Mouse (Mus musculus) layer of hippocampus, adult 9-10 months (tissue): Measurements from ENCODE around the gene Slc38a8.

ENCODE experiments used
- DNase-seq: peaks from one replicate; pipeline ENCODE4 v3.0.0; 2022; ENCODE audit warnings: low spot score

Slc38a8 gene

DNA sequence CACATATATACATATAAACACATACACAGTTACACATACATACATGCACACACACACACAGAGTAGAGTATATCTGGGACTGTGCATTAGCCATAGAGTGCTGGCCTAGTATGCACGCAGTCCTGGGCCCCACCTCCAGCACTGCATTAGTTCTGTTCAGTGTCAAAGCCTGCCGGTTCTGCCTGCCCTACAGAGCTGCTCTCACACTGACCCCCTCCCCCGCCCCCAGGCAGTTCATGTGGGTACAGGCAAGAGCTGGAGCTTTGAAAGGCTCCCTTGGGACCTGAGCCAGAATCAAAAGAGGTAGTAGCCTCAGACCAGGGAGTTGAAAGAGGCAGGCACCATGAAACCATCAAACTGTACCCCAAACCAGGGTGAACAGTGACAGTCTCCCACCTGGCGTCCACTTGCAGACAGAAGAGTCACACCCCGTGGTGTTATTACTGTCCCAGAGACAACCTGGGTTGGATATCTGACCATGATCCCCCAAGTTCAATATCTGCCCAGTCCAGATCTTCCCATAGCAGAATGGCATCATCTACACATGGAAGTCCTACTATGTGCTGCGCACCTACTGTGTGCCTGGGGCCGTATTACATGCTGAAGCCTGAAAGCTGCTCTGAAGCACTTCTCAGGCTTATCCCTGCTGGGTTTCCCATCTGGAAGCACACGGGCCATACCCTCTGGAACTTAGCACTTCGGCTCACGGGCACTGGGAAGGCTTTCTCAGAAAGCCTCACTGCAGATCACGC lies 17.2 kb downstream of the Slc38a8 start:
- DNase-seq: no peak

DNA sequence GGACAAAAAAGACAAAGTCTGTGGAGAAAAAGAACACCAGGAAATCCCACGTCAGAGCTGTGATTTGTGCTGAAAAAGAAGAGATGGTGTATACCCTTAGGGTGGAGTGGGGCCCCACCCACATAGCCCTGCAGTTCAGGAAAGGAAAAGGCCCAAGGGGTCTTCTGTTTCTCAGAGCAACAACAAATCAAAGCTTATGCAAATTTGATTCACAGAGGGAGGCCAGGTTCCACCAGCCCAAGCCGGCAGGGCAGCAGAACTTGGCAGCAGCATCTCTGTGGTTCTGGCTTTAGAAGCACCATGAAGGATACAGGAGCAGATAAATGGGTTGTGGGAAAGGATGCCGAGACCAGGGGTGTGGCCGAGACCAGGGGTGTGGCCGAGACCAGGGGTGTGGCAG lies 22.8 kb downstream of the Slc38a8 start:
- no peak for DNase-seq

DNA sequence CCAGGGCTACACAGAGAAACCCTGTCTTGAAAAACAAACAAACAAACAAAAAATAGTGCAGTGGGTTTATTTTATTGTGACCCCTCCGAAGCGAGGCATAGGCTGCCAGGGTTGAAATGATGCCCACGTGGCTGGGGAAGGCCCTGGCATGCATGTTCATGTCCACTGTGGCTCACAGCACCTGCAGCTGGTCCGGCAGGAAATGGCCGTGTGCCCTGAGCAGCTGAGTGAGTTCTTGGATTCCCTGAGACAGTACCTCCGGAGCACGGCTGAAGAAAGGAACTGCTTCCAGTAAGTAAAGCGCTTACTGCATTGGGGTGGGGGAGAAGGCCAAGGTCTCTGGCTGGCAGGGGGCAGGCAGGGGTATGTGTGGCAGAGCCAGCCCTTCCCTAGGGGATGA lies 33.4 kb downstream of the Slc38a8 start:
- DNase-seq: no peak

DNA sequence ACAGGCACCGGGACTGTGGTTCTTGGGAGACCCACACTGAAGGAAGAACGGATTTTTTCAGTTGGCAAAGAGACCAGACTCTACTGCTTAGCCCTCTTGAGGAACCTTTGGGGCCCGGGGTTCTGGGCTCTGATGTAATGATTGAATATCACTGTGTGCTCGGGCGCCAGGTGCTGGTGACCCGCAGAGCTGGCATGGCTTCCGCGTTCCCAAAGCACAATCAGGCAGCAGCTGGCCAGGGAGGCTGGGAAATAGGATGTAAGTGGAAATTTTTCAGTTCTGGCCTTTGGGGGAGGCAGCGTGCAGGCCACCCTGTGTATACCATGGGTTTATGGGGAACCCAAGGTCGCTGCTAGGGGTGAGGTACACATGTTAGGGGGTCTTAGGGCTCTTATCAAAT lies 34.7 kb downstream of the Slc38a8 start:
- DNase-seq: no peak

DNA sequence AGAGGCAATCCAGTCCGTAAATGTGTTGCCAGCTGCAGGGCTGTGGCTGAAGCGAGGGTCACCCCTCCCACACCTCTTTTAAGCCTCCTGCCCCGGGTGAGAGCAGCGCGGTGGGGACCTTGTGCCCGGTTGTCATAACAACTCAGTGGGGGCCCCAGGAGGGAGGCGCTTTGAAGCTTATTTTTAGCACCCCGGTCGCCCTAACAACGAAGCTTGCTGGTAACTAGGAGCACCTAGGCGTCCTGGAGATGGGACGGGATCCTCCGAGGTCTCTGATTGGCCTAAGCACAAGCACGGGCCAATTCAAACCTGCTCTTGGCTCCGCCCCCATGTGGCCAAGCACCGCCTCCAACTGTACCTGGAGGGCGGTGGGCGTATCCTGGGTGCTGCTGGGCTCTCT lies 35.4 kb downstream of the Slc38a8 start:
- no peak for DNase-seq

DNA sequence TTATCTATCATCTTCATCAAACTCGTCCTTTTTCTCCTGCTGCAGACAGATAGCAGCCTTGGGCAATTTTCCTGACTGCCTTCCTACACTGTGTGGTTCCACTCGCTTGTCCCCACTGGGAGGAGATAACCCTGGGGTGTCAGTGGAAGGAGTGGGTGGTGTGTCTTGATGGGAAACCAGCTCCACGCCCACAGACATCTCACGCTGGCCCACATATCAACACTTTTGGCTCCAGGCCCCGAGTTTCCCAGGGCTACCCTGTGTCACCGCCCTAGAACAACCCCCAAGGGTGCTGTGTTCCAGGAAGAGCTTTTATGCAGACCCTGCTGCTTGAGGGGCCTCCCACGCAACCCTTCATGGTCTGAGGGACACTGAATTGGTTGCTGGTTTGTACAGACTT lies 37.8 kb downstream of the Slc38a8 start:
- DNase-seq: no peak

DNA sequence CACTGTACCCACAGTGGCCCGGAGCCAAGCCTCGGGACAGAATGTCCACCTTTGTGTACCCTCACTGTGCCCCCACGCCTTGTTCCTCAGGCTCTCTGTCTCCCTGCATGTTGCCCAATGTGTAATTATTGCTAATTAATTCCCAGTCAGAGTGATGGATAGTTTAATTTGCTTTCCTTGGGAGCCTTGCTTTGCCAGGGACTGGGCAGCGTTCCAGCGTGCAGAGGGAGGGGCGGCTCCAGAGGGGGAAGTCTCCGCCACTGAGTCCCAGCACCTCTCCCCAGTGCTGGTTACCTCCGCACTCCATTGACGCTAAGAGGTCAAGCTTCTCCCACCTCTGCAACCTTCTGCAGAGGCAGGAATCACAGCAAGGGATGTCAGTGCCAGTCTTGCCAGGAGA lies 40.1 kb downstream of the Slc38a8 start:
- no peak for DNase-seq

DNA sequence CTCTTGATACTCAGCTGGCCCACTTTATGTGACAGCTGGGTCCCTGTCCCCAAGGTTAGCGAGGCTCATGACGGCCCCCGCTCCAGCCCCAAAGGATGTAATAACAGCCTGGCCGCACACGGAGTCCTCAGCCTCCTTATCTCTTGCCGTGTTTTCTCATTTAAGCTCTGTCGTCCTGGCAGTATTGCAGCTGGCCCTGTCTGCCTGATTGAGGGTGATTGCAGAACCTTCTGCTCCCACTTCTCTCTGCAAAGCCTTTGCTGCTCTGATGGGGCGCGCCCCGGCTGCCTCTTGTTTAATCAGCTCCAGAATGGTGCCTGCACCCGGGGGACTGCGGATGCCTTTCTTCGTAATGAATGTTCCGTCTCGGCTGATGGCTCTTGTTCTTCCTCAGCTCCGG lies 41.8 kb downstream of the Slc38a8 start:
- DNase-seq: no peak

DNA sequence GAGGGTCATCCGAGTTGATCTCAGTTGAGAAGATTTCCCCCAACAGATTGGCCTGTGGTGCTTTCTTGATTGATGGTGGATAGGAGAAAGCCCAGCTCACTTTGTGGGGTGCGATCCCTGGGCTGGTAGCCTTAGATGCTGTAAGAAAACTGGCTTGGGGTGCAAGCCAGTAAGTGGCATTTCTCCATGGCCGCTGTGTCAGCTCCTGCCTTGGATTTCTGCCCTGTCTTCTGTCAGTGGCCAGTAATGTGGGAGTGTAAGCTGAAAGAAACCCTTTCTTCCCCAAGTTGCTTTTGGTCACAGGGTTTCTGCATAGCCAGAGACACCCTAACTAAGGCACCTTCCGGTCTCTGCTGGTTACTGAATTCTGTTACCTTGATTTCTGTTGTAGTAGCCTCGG lies 45.5 kb downstream of the Slc38a8 start:
- DNase-seq: no peak

DNA sequence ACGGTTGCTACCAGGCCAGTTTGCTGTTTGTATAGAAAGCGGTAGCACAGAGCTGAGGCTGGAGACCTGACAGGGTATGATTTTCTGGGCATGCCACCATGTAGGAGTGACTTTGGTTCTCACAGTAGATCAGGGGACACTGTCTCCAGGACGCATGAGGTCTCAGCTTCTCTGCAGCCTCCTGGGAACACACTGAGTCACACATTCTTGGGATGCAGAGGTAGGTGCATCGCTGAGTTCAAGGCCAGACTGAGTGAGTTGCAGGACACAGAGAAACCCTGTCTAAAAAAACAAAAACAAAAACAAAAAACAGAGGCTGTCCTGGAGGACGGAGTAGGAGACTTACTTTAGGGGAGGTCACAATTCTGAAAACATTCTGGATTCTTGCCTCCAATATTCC lies 48.6 kb downstream of the Slc38a8 start:
- DNase-seq: no peak

DNA sequence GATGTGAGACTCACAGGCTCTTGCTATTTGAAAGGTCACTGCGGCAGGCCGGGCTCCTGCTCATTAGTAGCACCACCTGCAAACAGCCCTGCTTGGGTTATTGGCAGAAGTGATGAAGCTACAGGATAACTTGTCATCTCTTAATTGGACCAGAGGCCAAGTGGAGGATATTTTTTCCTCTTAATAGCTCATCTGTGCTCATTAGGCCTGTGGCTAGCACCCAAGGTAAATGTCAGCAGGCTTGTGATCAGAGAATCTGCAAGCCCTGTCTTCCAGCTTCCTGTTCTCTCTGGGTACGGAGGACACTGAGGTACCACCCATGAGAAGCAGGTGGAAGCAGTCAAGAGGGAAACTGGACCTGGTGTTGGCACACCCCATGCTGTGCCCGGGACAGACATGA lies 50.4 kb downstream of the Slc38a8 start:
- no peak for DNase-seq

DNA sequence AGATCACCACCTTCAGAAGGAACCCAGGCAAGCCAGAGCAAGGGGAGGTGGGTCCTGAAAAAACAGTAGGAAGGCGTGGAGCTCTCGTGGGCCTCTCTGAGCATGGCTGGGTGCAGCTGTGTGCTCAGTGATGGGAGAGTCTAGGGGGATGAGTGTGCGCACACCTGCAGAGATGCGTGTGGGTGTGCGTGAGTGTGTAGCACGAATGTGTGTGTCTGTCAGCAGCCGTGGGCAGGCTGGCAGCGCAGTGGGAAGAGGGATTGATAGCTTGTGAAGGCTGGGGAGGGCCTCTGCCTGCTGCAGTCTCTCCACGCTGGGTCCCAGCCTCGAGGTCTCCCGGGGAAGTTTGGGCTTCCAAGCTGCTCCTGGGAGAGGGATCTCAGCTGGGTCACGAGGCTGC lies 51.9 kb downstream of the Slc38a8 start:
- no peak for DNase-seq

DNA sequence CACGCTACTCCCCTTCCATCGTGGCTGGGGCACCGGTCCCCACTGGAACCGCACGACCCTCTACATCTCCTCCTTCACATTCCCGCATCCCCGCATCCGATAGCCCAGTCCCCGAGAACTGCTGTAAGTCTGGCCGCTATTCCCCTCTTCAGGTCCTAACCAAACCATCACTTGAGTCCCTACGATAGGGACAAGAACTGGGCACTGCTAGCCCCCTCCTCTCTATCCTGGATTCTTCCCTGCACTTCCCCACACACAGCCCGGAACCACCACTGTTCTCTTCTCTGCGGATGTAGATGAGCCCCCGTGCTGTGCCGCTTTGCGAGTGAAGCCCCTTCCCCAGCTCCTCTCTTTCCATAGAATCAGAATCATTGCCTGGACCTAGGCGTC lies 53.7 kb downstream of the Slc38a8 start:
- no peak for DNase-seq

DNA sequence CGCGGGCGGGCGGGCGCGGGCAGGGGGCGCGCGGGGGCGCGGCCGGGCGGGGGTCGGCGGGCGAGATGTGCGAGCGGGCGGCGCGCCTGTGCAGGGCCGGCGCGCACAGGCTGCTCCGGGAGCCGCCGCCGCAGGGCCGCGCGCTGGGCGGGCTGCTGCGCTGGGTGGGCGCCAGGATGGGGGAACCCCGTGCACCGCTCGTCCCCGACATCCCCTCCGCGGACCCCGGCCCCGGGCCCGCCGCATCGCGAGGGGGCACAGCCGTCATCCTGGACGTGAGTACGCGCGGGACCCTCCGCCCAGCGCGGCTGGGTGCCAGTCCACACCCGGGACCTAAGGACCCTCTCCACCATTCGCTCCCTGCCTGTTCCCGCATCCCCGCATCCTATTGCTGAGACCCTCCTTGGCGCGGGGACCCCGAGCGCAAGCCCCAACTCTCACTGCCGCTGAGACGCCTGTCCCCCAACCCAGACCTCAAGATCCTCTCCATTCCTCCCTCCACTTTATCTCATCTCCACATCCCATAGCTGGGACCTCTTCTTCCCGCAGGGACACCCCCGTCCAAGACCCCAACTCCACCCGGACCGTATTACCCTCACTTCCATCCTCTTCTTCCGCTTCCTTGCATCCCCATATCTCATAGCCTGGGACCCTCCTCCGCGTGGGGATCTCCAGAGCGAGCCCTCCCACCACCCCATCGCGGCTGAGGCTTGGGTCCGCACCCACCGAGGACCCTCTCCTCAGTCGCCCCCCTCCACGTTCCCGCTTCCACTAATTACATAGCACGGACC lies 54.3 kb downstream of the Slc38a8 start:
- DNase-seq: no peak

DNA sequence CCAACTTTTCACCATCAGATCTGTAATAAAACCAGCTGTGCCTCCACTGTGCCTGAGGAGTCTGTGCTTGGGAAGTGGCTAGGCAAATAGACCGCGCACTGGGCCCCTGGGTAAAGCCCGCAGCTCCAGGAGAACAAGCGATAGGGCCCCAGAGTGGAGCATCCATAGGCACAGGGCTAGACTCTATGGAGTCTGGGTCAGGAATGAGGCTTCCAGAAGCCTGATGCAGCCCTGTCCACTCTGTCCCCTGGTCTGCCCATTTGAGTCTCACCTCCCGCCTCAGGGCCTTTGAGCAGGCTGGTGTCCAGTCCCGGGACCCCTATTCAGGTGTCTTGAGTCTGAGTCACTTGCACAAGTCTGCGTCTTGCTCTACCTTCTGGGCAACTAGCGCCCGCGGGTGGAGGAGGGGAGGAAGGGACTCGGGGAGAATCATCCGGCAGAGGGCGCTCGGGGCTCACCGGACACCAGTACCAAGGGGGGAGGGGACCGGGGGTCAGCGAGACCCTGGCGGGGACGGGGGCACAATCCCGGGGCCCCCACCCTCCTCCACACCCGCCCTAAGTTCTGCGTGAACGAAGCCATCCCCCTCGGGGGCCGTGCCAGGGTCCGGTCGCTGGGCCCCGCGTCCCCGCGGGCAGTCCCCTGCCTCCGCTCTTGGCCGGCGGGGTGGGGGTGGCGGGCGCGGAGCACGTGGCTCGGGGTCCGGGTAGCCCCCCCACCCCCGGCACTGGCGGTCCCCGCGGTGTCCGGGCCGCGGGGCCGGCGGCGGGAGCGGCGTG lies 55.1 kb downstream of the Slc38a8 start, which contains the start of gene Necab2:
TSS of gene Necab2 (plus strand) at position 509 of the 779 bp plus-strand sequence.
- DNase-seq: peak; percentile 84

DNA sequence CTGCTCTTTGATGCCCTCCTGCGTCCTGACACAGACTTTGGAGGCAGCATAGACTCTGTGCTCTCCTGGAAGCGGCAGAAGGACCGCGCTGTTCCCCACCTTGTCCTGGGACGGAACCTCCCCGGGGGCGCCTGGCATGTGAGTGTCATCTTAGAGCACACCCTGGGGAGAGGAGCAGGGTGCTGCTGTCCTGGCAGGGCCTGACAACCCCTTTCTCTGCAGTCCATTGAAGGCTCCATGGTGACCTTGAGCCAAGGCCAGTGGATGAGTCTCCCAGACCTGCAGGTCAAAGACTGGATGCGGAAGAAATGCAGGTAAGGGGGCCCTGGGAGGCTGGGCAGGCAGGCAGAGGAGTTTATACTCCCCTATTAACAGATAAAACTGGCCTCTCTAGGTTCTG lies 58.5 kb downstream of the Slc38a8 start:
- no peak for DNase-seq

DNA sequence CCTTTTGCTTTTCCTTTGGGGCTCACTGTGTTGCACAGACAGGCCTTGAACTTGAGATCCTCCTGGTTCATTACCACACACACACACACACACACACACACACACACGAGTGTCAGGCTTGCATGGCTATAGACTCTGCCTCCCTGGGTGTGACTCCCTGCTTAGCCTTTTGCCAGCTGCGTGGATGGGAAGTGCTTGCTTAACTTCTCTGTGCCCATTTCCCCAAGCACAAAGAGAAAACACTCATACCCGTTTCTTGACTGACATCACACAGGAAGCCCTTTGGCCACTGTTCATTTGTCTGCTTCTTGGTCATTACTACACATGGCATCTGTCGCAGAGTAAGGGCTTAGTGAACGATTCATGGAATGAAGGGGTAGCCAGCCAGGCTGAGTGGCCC lies 59.5 kb downstream of the Slc38a8 start:
- DNase-seq: no peak

DNA sequence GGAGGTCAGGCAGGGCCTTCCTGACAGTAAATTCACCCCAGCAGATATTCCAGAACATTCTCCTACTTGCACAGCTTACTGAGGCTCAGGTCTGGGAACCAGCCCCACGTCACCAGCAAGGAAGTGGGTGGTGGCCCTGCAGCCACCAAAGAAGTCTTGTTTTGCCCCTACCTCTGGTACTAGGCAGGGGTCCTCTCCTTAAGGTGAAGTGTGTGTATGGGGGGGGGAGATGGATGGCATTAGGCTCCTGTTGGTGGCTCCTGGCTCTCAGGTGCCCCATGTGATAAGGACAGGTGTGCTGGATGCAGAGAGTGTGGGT lies 60.6 kb downstream of the Slc38a8 start:
- DNase-seq: no peak

DNA sequence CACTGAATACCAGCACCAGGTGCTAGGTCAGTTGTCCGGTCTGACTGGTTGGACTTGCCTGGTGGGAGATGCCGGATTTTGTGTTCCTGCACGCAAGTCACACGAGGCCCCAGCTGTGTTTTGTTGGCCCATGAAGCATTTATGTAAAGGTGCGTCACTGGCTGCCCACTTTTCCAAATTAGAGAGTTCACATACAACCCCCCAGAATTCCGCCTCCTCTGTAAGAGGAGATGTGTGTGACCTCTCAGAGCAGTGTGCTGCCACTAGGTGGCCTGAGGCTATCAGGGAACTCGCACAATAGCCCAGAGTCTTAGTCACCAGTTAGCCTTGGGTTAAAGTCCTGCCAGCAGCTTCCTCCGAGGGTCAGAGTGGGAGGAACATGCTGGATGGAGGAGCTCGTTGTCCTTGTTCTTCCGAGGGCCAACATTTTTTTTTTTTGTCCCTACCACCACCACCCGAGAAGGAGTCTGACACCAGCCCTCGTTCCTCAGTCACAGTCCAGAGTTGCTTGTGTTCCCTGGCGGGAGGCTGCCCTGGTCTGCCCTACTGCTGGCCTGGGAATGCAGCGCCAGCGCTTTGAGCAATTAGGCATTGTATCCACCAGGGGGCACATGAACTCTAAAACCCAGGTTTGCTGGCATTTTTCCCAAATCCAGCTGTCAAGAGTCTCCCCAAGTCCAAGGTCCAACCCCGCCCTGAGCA lies 61.1 kb downstream of the Slc38a8 start:
- DNase-seq: no peak

DNA sequence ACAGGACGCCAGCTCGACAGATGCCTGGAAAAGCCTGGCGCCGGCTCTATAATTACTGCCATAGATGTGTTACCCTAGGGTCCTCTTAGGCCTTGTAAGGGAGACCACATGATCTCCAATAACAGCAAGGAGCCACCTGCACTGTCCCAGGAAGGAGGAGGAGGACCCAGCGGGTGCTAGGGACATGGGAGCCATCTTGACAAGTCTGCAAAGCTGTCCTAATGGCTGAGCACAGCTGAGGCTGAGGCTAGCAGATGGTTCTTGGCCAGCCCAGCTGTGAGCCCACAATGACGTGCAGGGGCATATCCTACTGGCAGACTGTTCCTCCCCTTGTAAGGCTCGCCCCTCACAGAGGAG lies 61.6 kb downstream of the Slc38a8 start:
- DNase-seq: no peak

DNA sequence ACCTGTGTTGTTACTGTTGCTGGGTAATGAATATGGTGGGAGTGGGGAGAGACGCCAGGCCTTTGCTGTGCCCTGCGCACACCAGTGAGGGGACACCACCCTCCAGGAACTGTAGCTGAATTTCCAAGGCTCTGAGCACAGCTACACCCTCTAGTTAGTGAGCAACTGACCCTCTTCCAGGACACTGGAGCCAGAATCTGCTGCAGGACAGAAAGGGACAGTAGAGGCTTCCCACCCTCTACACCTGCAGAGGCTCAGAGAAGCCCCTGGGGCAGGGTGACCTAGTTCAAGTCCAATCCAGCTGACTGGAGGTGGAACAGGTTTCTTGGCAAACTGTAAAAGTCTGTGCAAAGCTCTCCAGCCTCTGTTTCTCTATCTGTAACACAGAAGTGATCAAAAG lies 62.1 kb downstream of the Slc38a8 start:
- no peak for DNase-seq

DNA sequence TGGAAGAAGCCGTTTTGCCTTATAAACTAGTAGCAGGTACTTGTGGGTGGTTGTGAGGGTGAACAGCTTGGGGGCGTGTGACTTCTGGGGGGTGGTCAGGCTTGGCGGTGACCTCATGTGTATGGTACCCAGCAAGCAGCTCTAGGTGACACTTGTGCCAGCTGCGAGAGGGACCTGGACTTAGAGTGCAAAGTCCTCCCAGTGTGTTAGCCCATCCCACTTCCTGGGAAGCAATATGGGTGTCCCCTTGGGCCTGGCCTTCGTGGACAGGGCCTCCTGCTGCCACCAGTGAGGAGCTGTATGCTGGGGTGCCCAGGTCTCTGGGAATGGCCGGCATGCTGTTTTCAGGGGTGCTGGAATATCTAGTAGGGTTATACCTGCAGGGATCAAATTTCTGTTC lies 62.6 kb downstream of the Slc38a8 start:
- no peak for DNase-seq

DNA sequence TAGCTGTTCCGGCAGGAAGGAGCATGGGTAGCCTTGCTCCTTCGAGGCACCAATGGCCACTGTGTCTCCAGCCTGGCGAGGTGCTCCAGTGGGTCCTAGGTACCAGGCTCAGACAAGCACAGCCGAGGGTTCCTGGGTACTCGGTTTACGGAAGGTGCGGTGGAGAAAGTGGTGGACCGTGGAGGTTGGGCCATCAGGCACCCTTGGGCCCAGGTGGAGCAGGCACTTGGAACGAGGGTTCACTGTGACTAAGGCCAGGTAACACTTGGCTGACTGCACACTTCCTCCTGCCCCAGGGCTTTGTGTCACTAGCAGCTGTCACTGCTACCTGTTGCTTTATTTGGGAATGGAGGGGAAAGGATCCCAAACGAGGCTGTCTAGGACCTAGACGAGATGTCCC lies 64.0 kb downstream of the Slc38a8 start:
- DNase-seq: no peak
